Mouse (Mus musculus) hindbrain, postnatal 0 days (tissue): Measurements from ENCODE around the gene Hexim1. TPM values are rescaled to one million over a fixed set of nuclear protein-coding genes. Genes with fewer than 3 reads are reported as not detected.
A peak's percentile ranks its signal among the peaks of the same experiment; 100 is the strongest.

Experiments
- ATAC-seq: fragments of 200-750 bp; cut with Nextera tagmentation; 2 replicates; pipeline ENCODE4 v1.8.0; 2017; ENCODE audit warnings: mild to moderate bottlenecking, moderate TSS enrichment, moderate library complexity
- DNase-seq: peaks from one replicate; pipeline ENCODE4 v3.0.0-alpha.2; 2015; ENCODE audit warnings: low spot score
- H3K27ac ChIP-seq: fragments of 300-500 bp; sonication (generic); 2 replicates; pipeline ENCODE4 v1.5.1; 2014; ENCODE audit warnings: mild to moderate bottlenecking
- H3K27me3 ChIP-seq: fragments of 300-500 bp; sonication (generic); 2 replicates; pipeline ENCODE4 v1.6.1; 2014; ENCODE audit warnings: low read length, mixed read lengths; ENCODE audit not compliant: insufficient read depth
- H3K36me3 ChIP-seq: fragments of 300-500 bp; sonication (generic); 2 replicates; pipeline ENCODE4 v1.6.1; 2014; ENCODE audit warnings: low read length, mixed read lengths; ENCODE audit not compliant: insufficient read depth
- H3K4me1 ChIP-seq: fragments of 300-500 bp; sonication (generic); 2 replicates; pipeline ENCODE4 v1.6.1; 2014; ENCODE audit warnings: antibody characterized with exemption, low read length, mixed read lengths; ENCODE audit not compliant: insufficient read depth
- H3K4me2 ChIP-seq: fragments of 300-500 bp; sonication (generic); 2 replicates; pipeline ENCODE4 v1.6.1; 2014; ENCODE audit warnings: low read depth, mild to moderate bottlenecking, low read length, moderate library complexity, mixed read lengths
- H3K4me3 ChIP-seq: fragments of 300-500 bp; sonication (generic); 2 replicates; pipeline ENCODE4 v1.5.1; 2014; ENCODE audit warnings: low read length
- H3K9ac ChIP-seq: fragments of 300-500 bp; sonication (generic); replicated peaks from 2 replicates; pipeline ENCODE4 v1.6.1; 2014; ENCODE audit warnings: mild to moderate bottlenecking, low read length, moderate library complexity, mixed read lengths
- H3K9me3 ChIP-seq: fragments of 300-500 bp; sonication (generic); 2 replicates; pipeline ENCODE4 v1.6.1; 2016; ENCODE audit warnings: low read length, mixed read lengths
- CTCF ChIP-seq: IDR thresholded peaks from 2 replicates; pipeline ENCODE4 v1.5.1; 2016; ENCODE audit warnings: antibody characterized with exemption, control low read depth, low read depth
- WGBS: fragments of 180-500 bp; shearing (Covaris S2); extraction: QIAGEN DNeasy Blood & Tissue Kit; methylation state at CpG from one replicate; pipeline ENCODE4 v1.1.7; 2014; 5-methylcytosine and 5-hydroxymethylcytosine counted together
- polyA plus RNA-seq: library from polyadenylated mRNA; unstranded; fragments of >200 nt; fragmentation: Nextera tagmentation; extraction: Ambion mirVana; gene quantifications from 2 replicates; pipeline ENCODE4 v1.2.1, GENCODE M21; 2015
- total RNA-seq: library from RNA; depleted of rRNA; stranded (reverse); fragments of >200 nt; gene quantifications from 2 replicates; pipeline ENCODE4 v1.2.3, GENCODE M21; 2014

The Hexim1 gene
- total and polyA plus RNA-seq, 2 experiments from 2014 or later: 4.4 to 15.8 TPM

GRCm38 (mm10) chr11:103102725-103103349 is 13.2 kb upstream of the Hexim1 start:
- TF ChIP-seq CTCF: peak; percentile 100
- Histone ChIP-seq H3K27me3 (0 out of 2 replicates have a peak, but pooled peaks cover 3% of the 10 kb centered on the region), H3K27ac (no peak overlapping the region), H3K9me3 (no peaks in the 10 kb centered on the region), H3K4me3 (peak overlapping the region; percentile 47), H3K4me1 (no peaks in the 10 kb centered on the region), H3K36me3 (no peaks in the 10 kb centered on the region), H3K4me2 (peak overlapping the region; percentile 87), H3K9ac (peak overlapping the region; percentile 56; the same call in 1 of the 2 replicates)
- peak; percentile 93 for ATAC-seq
- WGBS: under 1% methylated on average over 35 of the region's 35 CpGs
- peak; percentile 97 for DNase-seq

- Histone ChIP-seq H3K9me3 (no peaks in the 10 kb centered on the region), H3K36me3 (no peaks in the 10 kb centered on the region), H3K4me1 (no peaks in the 10 kb centered on the region), H3K4me3 (peak overlapping the region; percentile 47; the same call in 1 of the 2 replicates), H3K27me3 (0 out of 2 replicates have a peak, but pooled peaks cover 3% of the 10 kb centered on the region), H3K27ac (no peak overlapping the region), H3K4me2 (peak overlapping the region; percentile 87), H3K9ac (0 out of 2 replicates have a peak overlapping the region, but pooled peaks have one; percentile 42)
- DNase-seq (no peak), ATAC-seq (no peak)
- WGBS: 61% methylated on average over 8 of the region's 8 CpGs
- no peak for TF ChIP-seq CTCF
Observed at GRCm38 (mm10) chr11:103103621-103104020, 12.4 kb upstream of the Hexim1 start.

GRCm38 (mm10) chr11:103104469-103104868 is 11.6 kb upstream of the Hexim1 start:
- DNase-seq (no peak), ATAC-seq (no peak)
- no peak for TF ChIP-seq CTCF
- H3K4me3 ChIP-seq: no peak overlapping the region
- H3K9ac ChIP-seq: no peak overlapping the region
- H3K4me1 ChIP-seq: no peaks in the 10 kb centered on the region
- 82% methylated on average over 7 of the region's 7 CpGs for WGBS
- no peaks in the 10 kb centered on the region for H3K36me3 ChIP-seq
- H3K27me3 ChIP-seq: 0 out of 2 replicates have a peak, but pooled peaks cover 3% of the 10 kb centered on the region
- H3K27ac ChIP-seq: no peak overlapping the region
- H3K4me2 ChIP-seq: no peak overlapping the region
- no peaks in the 10 kb centered on the region for H3K9me3 ChIP-seq

GRCm38 (mm10) chr11:103105180-103105725 is 10.8 kb upstream of the Hexim1 start:
- Histone ChIP-seq H3K27me3 (0 out of 2 replicates have a peak, but pooled peaks cover 2% of the 10 kb centered on the region), H3K36me3 (no peaks in the 10 kb centered on the region), H3K4me2 (no peak overlapping the region), H3K4me3 (no peak overlapping the region), H3K27ac (no peak overlapping the region), H3K9me3 (no peaks in the 10 kb centered on the region), H3K4me1 (no peaks in the 10 kb centered on the region), H3K9ac (no peak overlapping the region)
- no peak for TF ChIP-seq CTCF
- 55% methylated on average over 14 of the region's 14 CpGs for WGBS
- DNase-seq (no peak), ATAC-seq (no peak)

- Histone ChIP-seq H3K27ac (no peak overlapping the region), H3K9me3 (no peaks in the 10 kb centered on the region), H3K27me3 (no peaks in the 10 kb centered on the region), H3K4me2 (no peak overlapping the region), H3K9ac (no peak overlapping the region), H3K4me3 (no peak overlapping the region), H3K4me1 (no peaks in the 10 kb centered on the region), H3K36me3 (no peaks in the 10 kb centered on the region)
- ATAC-seq (no peak), DNase-seq (no peak)
- TF ChIP-seq CTCF: no peak
- 90% methylated on average over 6 of the region's 6 CpGs for WGBS
Observed at GRCm38 (mm10) chr11:103105810-103106209, 10.2 kb upstream of the Hexim1 start.

GRCm38 (mm10) chr11:103106386-103106785 is 9.6 kb upstream of the Hexim1 start:
- H3K27me3 ChIP-seq: 0 out of 2 replicates have a peak, but pooled peaks cover 3% of the 10 kb centered on the region
- H3K36me3 ChIP-seq: no peaks in the 10 kb centered on the region
- ATAC-seq (no peak), DNase-seq (no peak)
- H3K9me3 ChIP-seq: no peaks in the 10 kb centered on the region
- no peak overlapping the region for H3K9ac ChIP-seq
- WGBS: 63% methylated on average over 4 of the region's 4 CpGs
- H3K27ac ChIP-seq: no peak overlapping the region
- H3K4me2 ChIP-seq: no peak overlapping the region
- no peak for TF ChIP-seq CTCF
- H3K4me3 ChIP-seq: no peak overlapping the region
- H3K4me1 ChIP-seq: no peaks in the 10 kb centered on the region

- H3K27ac ChIP-seq: no peak overlapping the region
- ATAC-seq (no peak), DNase-seq (no peak)
- H3K36me3 ChIP-seq: no peaks in the 10 kb centered on the region
- H3K27me3 ChIP-seq: 0 out of 2 replicates have a peak, but pooled peaks cover 8% of the 10 kb centered on the region
- H3K4me3 ChIP-seq: no peak overlapping the region
- no peaks in the 10 kb centered on the region for H3K9me3 ChIP-seq
- TF ChIP-seq CTCF: no peak
- H3K4me1 ChIP-seq: peaks cover 5% of the 10 kb centered on the region
- no peak overlapping the region for H3K9ac ChIP-seq
- 15% methylated on average over 10 of the region's 10 CpGs for WGBS
- peak overlapping the region; percentile 52; the same call in 1 of the 2 replicates for H3K4me2 ChIP-seq
Observed at GRCm38 (mm10) chr11:103111301-103111700, 4.7 kb upstream of the Hexim1 start.
